Mouse (Mus musculus): ENCODE measurements around the gene Gpnmb. TPM values are rescaled to one million over a fixed set of nuclear protein-coding genes. Genes with fewer than 3 reads are reported as not detected.
A peak's percentile ranks its signal among the peaks of the same experiment; 100 is the strongest.

Gene Gpnmb
- polyA plus RNA-seq, 1 experiment: 33.1 TPM

- H3K4me1 ChIP-seq (ENCODE audit: control insufficient read depth, insufficient read depth, low read length): no peaks in the 10 kb centered on the region
- H3K27ac ChIP-seq (ENCODE audit: insufficient read depth, low read length): no peak overlapping the region
- TF ChIP-seq POLR2A (IDR thresholded peaks at IDR 0.05; ENCODE audit: low read depth, low read length): no peak
- TF ChIP-seq CTCF (IDR thresholded peaks at IDR 0.05; ENCODE audit: borderline replicate concordance, insufficient read depth, low read length): no peak
- H3K4me3 ChIP-seq (ENCODE audit: insufficient read depth, low read length): no peak overlapping the region
Measured at GRCm38 (mm10) chr6:49028019-49028418, 8.3 kb upstream of the Gpnmb start.

- no peak overlapping the region for H3K27ac ChIP-seq (ENCODE audit: insufficient read depth, low read length)
- TF ChIP-seq POLR2A (IDR thresholded peaks at IDR 0.05; ENCODE audit: low read depth, low read length): no peak
- no peak for TF ChIP-seq CTCF (IDR thresholded peaks at IDR 0.05; ENCODE audit: borderline replicate concordance, insufficient read depth, low read length)
- H3K4me3 ChIP-seq (ENCODE audit: insufficient read depth, low read length): no peak overlapping the region
- H3K4me1 ChIP-seq (ENCODE audit: control insufficient read depth, insufficient read depth, low read length): no peaks in the 10 kb centered on the region
Measured at GRCm38 (mm10) chr6:49028708-49029107, 7.6 kb upstream of the Gpnmb start.

GRCm38 (mm10) chr6:49031230-49031629, 5.1 kb upstream of the Gpnmb start:
- Histone ChIP-seq H3K4me3 (ENCODE audit: insufficient read depth, low read length) (no peak overlapping the region), H3K4me1 (ENCODE audit: control insufficient read depth, insufficient read depth, low read length) (0 out of 2 replicates have a peak, but pooled peaks cover 4% of the 10 kb centered on the region), H3K27ac (ENCODE audit: insufficient read depth, low read length) (no peak overlapping the region)
- no peak for TF ChIP-seq POLR2A (IDR thresholded peaks at IDR 0.05; ENCODE audit: low read depth, low read length)
- TF ChIP-seq CTCF (IDR thresholded peaks at IDR 0.05; ENCODE audit: borderline replicate concordance, insufficient read depth, low read length): no peak

- 0 out of 2 replicates have a peak, but pooled peaks cover 5% of the 10 kb centered on the region for H3K4me1 ChIP-seq (ENCODE audit: control insufficient read depth, insufficient read depth, low read length)
- no peak overlapping the region for H3K27ac ChIP-seq (ENCODE audit: insufficient read depth, low read length)
- H3K4me3 ChIP-seq (ENCODE audit: insufficient read depth, low read length): no peak overlapping the region
- no peak for TF ChIP-seq CTCF (IDR thresholded peaks at IDR 0.05; ENCODE audit: borderline replicate concordance, insufficient read depth, low read length)
- TF ChIP-seq POLR2A (IDR thresholded peaks at IDR 0.05; ENCODE audit: low read depth, low read length): no peak
Measured at GRCm38 (mm10) chr6:49032783-49033182, 3.6 kb upstream of the Gpnmb start.

GRCm38 (mm10) chr6:49037268-49037662, 919 bp downstream of the Gpnmb start:
- peak overlapping the region; percentile 5 for H3K4me3 ChIP-seq (ENCODE audit: insufficient read depth, low read length)
- no peak overlapping the region for H3K27ac ChIP-seq (ENCODE audit: insufficient read depth, low read length)
- TF ChIP-seq POLR2A (IDR thresholded peaks at IDR 0.05; ENCODE audit: low read depth, low read length): no peak
- peaks cover 8% of the 10 kb centered on the region; the same call in 1 of the 2 replicates for H3K4me1 ChIP-seq (ENCODE audit: control insufficient read depth, insufficient read depth, low read length)

- no peak for TF ChIP-seq POLR2A (IDR thresholded peaks at IDR 0.05; ENCODE audit: low read depth, low read length)
- peak; percentile 36; the same call in 1 of the 2 replicates for TF ChIP-seq CTCF (IDR thresholded peaks at IDR 0.05; ENCODE audit: borderline replicate concordance, insufficient read depth, low read length)
- Histone ChIP-seq H3K4me3 (ENCODE audit: insufficient read depth, low read length) (no peak overlapping the region), H3K27ac (ENCODE audit: insufficient read depth, low read length) (no peak overlapping the region), H3K4me1 (ENCODE audit: control insufficient read depth, insufficient read depth, low read length) (peaks cover 12% of the 10 kb centered on the region; the same call in 1 of the 2 replicates)
Measured at GRCm38 (mm10) chr6:49039470-49040180, 3.3 kb downstream of the Gpnmb start.

- Histone ChIP-seq H3K4me3 (ENCODE audit: insufficient read depth, low read length) (no peak overlapping the region), H3K27ac (ENCODE audit: insufficient read depth, low read length) (no peak overlapping the region), H3K4me1 (ENCODE audit: control insufficient read depth, insufficient read depth, low read length) (peaks cover 4% of the 10 kb centered on the region; the same call in 1 of the 2 replicates)
- TF ChIP-seq POLR2A (IDR thresholded peaks at IDR 0.05; ENCODE audit: low read depth, low read length) (no peak), CTCF (IDR thresholded peaks at IDR 0.05; ENCODE audit: borderline replicate concordance, insufficient read depth, low read length) (no peak)
Measured at GRCm38 (mm10) chr6:49046502-49046901, 10.2 kb downstream of the Gpnmb start.

GRCm38 (mm10) chr6:49046976-49047375, 10.6 kb downstream of the Gpnmb start:
- no peak for TF ChIP-seq POLR2A (IDR thresholded peaks at IDR 0.05; ENCODE audit: low read depth, low read length)
- no peak overlapping the region for H3K4me3 ChIP-seq (ENCODE audit: insufficient read depth, low read length)
- no peak overlapping the region for H3K27ac ChIP-seq (ENCODE audit: insufficient read depth, low read length)
- peaks cover 4% of the 10 kb centered on the region; the same call in 1 of the 2 replicates for H3K4me1 ChIP-seq (ENCODE audit: control insufficient read depth, insufficient read depth, low read length)

- no peak for TF ChIP-seq POLR2A (IDR thresholded peaks at IDR 0.05; ENCODE audit: low read depth, low read length)
- no peak for TF ChIP-seq CTCF (IDR thresholded peaks at IDR 0.05; ENCODE audit: borderline replicate concordance, insufficient read depth, low read length)
- Histone ChIP-seq H3K4me3 (ENCODE audit: insufficient read depth, low read length) (no peak overlapping the region), H3K27ac (ENCODE audit: insufficient read depth, low read length) (no peak overlapping the region), H3K4me1 (ENCODE audit: control insufficient read depth, insufficient read depth, low read length) (peaks cover 4% of the 10 kb centered on the region; the same call in 1 of the 2 replicates)
Measured at GRCm38 (mm10) chr6:49047848-49048247, 11.5 kb downstream of the Gpnmb start.

- H3K27ac ChIP-seq (ENCODE audit: insufficient read depth, low read length): no peak overlapping the region
- peaks cover 4% of the 10 kb centered on the region; the same call in 1 of the 2 replicates for H3K4me1 ChIP-seq (ENCODE audit: control insufficient read depth, insufficient read depth, low read length)
- no peak overlapping the region for H3K4me3 ChIP-seq (ENCODE audit: insufficient read depth, low read length)
- TF ChIP-seq POLR2A (IDR thresholded peaks at IDR 0.05; ENCODE audit: low read depth, low read length): no peak
- TF ChIP-seq CTCF (IDR thresholded peaks at IDR 0.05; ENCODE audit: borderline replicate concordance, insufficient read depth, low read length): no peak
Measured at GRCm38 (mm10) chr6:49048395-49048794, 12.0 kb downstream of the Gpnmb start.
